Mouse (Mus musculus) lung, adult 2 months (tissue): Measurements from ENCODE around the gene Gm39115.

ENCODE experiments used
- CTCF ChIP-seq: fragments of 200-500 bp; IDR thresholded peaks from 2 replicates; pipeline ENCODE4 v1.5.1; 2011; ENCODE audit warnings: mild to moderate bottlenecking, low read length, control low read depth; ENCODE audit not compliant: insufficient read depth
- POLR2A ChIP-seq: fragments of 200-500 bp; IDR thresholded peaks from 2 replicates; pipeline ENCODE4 v1.6.1; 2011; ENCODE audit warnings: low read depth, mild to moderate bottlenecking, control low read depth, low read length, borderline replicate concordance; ENCODE audit errors: extremely low read depth

DNA sequence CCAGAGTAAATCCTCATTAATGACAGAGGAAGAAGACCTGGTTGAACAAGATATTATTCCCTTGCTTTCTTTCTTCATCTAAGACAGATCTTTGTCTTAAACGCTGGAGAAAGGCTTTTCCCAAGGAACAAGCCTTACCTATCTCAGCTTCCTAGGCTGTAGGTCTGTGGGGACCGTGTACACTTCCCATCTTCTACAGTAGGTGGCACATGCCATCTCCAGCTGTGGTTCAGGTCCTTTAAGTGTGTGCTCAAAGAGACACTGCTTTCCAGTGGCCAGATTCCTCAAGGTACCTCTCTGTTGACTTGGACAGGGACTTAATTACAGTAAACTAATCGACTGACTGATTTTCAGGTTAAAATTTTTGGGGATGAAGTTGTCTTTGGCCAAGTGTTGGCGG, 7.0 kb downstream of the Gm39115 start:
- TF ChIP-seq CTCF, result no peak
- TF ChIP-seq POLR2A, result no peak
